Mouse (Mus musculus): ENCODE results near the gene Tmem88.

GRCm38 (mm10) chr11:69419443-69419812 lies 21.4 kb upstream of the Tmem88 start:
- TF ChIP-seq CTCF (conservative IDR thresholded peaks at IDR 0.05 in 1 of 2, IDR thresholded peaks at IDR 0.05 in 1 of 2; ENCODE audit: low read depth in 2 of 2, low read length in 2 of 2) = peak in 1 of 2 experiments; percentile 74; a peak in 2 of 4 replicates
- no peak for TF ChIP-seq POLR2A (IDR thresholded peaks at IDR 0.05; ENCODE audit: low read depth, low read length)
- TF ChIP-seq KAT2A (IDR thresholded peaks at IDR 0.05; ENCODE audit: insufficient replicate concordance, low read length) = no peak
- no peak for TF ChIP-seq GABPA (IDR thresholded peaks at IDR 0.05; ENCODE audit: insufficient replicate concordance, low read depth, low read length)
- no peak for TF ChIP-seq EP300 (IDR thresholded peaks at IDR 0.05; ENCODE audit: low read length)
- no peak for TF ChIP-seq UBTF (IDR thresholded peaks at IDR 0.05; ENCODE audit: low read depth, low read length)

Measured in CH12.LX (cell line).